Mouse (Mus musculus): ENCODE measurements around the gene Bglap3.
"Not testable (repeated sequence)": the region's sequence is repeated elsewhere in the genome, so short reads cannot be mapped to it uniquely, and the experiment has no call there.

Bglap3 gene

DNA sequence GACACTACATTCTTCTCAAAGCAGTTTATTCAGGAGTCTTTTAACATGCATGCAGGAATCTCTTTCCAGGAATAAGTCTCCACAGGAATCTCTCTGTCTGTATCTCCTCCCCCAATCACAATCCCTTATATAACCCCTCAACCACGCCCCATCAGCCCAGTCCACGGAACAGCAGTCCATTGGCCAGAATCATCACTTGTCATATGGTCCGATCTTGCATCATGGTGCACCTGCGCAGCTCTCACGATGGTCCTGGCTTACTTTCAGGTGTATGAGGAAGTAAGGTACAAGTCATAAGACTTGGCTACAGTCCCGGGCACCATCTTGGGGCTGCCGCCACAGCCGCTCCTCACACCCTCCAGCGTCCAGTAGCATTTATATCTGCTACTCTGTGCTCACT lies at the start of gene Bglap3:
Bglap3 (minus strand) TSS at position 101 of the 400 bp plus-strand sequence.
- DNase-seq = not testable (repeated sequence)

DNA sequence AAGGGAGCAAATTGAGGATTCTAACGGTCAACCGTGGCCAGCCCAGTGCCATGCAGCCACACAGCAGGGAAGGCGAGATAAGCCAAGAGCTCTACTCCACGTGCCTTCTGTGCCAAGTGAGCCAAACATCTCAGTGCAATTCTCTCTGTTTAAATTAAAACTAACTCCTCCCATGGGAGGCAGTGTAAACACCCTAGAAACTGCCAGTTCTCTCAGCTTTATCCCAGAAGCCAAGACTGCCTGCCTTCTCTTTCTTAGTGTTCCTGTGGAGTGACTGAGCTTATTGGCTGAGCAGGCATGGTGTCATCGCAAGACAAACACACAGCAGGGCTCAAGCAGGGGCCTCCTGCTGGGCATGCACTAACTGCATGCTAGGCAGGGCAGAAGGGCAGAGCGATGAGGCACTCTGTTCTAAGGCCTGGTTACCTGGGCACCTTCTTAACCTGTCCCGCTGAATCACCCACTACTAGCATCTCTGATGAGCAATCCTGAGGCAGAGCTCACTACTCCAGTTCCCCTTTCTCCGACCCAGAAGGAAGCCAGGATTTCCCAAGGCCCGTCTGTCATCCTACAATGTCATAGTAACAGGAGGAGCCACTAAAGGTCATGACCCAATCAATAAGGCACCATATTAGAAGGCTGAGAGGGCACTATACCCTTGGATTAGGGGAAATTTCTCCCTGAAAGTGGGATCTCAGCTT lies 49.6 kb upstream of the Bglap3 start:
- DNase-seq = peak; percentile 37 to 70

DNA sequence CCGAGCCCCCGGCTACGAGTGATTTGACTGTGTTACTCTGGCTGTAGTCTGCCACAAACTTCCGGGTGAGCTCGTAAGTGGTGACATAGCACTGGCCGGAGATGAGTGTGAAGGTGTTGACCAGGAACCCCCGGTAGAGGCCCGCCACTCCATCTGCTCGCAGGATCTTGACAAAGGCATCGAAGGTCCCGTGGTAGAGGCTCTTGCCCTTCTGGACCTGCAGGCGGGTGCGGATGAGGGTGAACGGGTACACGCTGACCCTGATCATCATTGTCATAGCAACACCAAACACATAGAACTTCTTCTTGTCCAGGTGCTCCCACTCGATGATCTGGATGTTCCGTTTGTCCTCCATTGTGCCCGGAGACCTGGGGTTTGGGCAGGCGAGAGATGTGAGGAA lies 48.2 kb upstream of the Bglap3 start:
- no peak for DNase-seq

GRCm38 (mm10) chr3:88418016-88418415 lies 45.5 kb upstream of the Bglap3 start:
- peak in 1 of 2 experiments; percentile 24 for DNase-seq

- no peak for DNase-seq
Measured at GRCm38 (mm10) chr3:88415668-88416067, 43.1 kb upstream of the Bglap3 start.

DNA sequence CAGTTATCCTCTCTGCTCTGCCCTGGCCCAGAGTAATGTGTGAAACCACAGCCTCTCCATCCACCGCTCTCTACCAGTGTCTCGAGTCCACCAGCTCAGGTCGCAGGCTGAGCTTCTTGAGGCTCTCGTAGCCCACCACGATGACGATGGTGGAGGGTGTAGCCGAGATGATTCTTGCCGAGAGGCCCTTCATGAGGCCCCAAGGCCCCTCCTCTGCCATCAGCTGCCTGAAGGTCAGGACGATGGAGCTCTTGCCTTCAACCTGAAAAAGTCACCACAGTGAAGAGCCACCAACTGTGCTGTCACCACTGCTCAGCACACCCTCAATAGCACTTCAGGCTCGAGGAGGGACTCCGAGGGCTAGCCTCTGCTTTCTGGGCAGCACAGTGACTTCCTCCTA lies 40.1 kb upstream of the Bglap3 start:
- no peak for DNase-seq

DNA sequence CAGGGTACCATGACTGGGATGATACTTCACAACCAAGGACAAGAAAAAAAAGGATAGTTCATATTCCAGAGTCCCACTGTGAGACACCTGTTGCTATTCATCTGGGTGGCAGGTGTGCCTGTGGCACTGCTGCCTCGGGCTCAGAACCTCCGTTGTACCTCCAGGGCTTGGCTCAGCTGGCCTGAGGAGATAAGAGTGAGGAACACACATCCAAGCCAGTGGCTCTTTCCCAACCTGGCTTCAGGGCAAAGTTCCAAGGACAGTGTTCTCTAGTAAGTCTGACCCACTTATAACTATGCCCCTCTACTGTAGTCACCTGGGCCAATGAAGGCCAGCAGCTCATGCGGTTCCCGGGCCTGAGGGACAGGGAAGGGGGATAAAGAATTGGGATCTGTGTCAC lies 39.1 kb upstream of the Bglap3 start:
- no peak for DNase-seq

DNA sequence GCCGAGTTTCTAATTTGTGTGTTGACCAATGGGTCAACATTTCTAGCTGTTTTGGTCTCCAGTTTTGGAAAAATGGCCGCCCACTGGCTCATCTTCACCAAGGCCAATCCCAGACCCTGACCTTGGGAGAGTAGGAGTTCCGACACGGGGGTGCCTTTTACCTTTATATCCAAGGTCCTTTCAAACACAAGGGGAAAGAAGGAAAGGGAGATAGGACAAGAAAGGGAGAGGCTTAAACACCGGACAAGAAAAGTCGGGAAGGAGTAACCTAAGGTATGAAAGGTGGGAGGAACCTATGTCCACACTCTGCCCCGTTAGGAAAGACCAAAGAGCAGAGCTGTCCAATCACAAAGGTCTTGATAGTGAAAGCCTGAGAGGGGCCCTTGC lies 38.1 kb upstream of the Bglap3 start:
- no peak for DNase-seq

GRCm38 (mm10) chr3:88409741-88410644 lies 37.5 kb upstream of the Bglap3 start, which contains the start of gene Pmf1:
TSS of gene Pmf1 (minus strand) at chr3:88410331.
- DNase-seq = peak; percentile 95 to 96

DNA sequence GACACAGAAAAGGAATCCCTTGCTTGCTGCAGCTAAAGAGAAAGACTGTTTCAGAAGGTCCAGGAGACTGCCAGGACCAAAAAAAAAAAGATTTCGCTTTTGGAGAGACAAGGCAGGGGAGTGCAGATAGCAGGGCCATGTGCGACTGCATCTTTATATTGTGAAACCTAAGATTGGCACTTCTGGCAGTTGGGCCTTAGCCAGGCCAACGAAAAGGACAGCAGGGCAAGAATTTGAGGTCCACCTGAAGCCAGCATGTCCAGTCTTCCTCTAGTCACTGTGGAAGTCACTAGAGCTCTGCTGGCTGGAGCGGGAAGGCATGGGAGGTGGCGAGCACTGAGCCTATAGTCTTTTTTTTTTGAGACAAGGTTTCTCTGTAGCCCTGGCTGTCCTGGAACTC lies 36.4 kb upstream of the Bglap3 start:
- DNase-seq = no peak

DNA sequence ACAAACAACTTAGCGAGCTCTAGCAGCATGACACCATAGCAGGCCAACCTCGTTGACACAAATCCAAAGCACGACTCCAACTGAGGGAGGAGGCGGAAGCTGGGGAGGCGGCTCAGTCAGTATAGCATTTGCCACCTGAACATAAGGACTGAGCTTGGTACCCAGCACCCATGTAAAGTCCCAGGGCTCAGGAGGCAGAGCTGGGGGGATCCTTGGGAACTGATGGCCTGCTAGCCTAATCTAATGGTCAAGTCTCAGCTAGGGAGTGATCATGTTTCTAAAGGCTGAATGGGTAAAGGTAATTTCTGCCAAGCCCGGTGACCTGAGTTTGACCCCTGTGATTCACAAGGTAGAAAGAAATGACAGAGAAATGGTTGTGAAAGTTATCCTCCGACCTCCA lies 35.0 kb upstream of the Bglap3 start:
- DNase-seq = no peak

DNA sequence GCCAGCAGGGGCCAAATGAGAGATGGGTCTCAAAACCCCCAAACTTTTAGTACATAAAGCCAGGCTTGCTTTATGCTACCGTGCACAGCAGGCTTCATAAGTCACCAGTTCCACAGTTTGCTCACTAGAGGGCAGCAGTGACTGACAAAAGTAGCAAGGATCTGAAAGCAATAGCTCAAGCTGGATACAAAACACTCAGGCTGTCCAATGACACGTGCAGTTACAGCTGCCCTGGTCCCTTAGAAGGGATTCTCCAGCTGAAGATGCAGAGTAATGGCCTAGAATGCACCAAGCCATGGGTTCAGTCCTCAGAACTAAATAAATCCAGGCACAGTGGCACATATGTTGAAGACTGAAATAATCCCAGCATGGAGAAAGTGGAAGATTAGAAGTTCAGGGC lies 34.5 kb upstream of the Bglap3 start:
- DNase-seq = peak; percentile 34 to 78

DNA sequence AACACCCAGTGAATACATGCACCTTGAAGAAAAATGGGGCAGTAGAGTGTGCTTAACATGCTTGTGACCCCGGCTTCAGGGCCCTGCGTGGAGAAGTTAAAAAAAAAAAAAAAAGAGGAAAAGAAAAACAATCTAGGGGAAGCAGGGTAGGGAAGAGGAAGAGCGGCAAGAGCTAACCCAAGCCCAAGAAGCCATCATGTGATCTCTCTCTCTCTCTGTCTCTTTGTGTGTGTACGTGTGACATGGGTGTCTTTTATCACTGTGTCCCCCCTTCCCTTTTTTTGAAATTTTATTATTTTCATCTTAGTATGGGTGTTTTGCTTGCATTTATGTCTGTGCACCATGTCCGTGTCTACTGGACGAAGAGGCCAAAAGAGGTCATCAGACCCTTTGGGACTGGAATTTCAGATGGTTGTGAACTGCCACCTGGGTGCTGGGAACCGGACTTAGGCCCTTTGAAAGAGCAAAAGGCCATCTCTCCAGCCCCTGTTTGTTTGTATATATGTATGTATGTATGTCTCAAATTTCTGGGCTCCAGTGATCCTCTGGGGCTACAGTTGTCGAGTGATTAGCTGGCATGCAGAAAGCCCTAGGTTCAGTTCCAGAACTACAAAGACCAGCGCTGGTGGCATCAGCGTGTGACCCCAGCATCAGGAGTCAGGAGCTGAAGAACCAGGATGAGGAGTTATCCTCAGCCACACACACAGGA lies 31.1 kb upstream of the Bglap3 start:
- DNase-seq = no peak

GRCm38 (mm10) chr3:88398666-88399065 lies 26.1 kb upstream of the Bglap3 start:
- DNase-seq = no peak

- no peak for DNase-seq
Measured at GRCm38 (mm10) chr3:88395742-88396141, 23.2 kb upstream of the Bglap3 start.

GRCm38 (mm10) chr3:88395288-88395687 lies 22.7 kb upstream of the Bglap3 start:
- DNase-seq = no peak

DNA sequence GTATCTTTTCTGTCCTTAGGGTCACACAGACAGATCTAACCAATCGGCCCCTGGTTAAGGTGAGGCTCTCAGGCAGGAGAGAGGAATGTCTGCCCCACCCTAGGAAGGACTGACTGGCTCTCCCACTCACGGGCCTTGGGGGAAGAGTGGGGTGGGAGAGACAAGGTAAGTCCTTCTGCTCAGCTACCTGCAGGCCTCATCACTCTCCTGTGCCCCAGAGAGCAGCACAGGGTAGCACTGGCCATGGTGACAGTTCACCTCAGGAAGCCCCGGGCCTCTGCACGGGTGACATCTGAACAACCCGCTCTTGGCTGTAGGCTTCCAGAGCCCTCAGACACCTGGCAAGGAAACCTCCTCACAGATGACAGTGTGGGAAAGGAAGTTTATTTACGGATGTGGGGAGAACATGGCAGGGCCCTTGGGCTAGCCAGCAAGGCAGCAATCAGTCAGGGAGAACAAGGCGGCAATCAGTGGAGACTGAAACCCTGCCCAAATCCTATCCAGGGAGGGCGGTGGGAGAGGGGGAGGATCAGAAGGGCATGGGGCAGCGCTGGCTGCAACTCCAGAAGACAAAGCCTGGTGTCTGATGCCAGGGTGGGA lies 21.3 kb upstream of the Bglap3 start:
- no peak for DNase-seq

DNA sequence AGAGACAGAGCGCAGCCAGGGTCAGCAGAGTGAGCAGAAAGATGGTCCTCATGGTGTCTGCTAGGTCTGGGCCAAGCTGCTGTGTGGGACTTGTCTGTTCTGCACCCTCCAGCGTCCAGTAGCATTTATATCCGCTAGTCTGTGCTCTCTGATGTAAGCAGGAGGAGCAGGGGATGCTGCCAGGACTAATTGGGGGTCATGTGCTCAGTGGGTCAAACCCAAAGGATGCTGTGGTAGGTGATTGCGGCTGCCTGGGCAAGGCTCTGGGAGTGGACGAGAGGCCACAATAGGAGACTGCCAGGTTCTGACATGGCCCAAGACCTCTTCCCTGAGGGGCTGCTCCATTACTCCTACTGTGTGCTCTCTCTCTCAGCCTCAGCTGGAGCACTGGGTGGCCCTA lies 11.8 kb upstream of the Bglap3 start, which contains the start of gene Bglap:
Bglap (minus strand) TSS at position 101 of the 400 bp plus-strand sequence.
- no peak for DNase-seq

- not testable (repeated sequence) for DNase-seq
Measured at GRCm38 (mm10) chr3:88382383-88382782, 9.8 kb upstream of the Bglap3 start.

GRCm38 (mm10) chr3:88381389-88382315 lies 9.1 kb upstream of the Bglap3 start:
- DNase-seq = peak in 1 of 2 experiments; percentile 38

DNA sequence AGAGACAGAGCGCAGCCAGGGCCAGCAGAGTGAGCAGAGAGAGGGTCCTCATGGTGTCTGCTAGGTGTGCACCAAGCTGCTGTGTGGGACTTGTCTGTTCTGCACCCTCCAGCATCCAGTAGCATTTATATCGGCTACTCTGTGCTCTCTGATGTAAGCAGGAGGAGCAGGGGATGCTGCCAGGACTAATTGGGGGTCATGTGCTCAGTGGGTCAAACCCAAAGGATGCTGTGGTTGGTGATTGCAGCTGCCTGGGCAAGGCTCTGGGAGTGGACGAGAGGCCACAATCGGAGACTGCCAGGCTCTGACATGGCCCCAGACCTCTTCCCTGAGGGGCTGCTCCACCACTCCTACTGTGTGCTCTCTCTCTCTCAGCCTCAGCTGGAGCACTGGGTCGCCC lies 6.1 kb upstream of the Bglap3 start, which contains the start of gene Bglap2:
Bglap2 (minus strand) TSS at position 101 of the 400 bp plus-strand sequence.
- DNase-seq = not testable (repeated sequence)

- not testable (repeated sequence) for DNase-seq
Measured at GRCm38 (mm10) chr3:88376644-88377043, 4.1 kb upstream of the Bglap3 start.
